Mouse (Mus musculus): ENCODE measurements at regions not wholly inside any gene's neighbourhood (a gene's known extent, or its start where the extent isn't known, plus 50 kb on each side); places are given as distances from the start of the nearest gene placed in this dataset.

GRCm38 (mm10) chr7:83256236-83256784 lies 328.4 kb upstream of the Tmc3 start:
- no peak for TF ChIP-seq CTCF (IDR thresholded peaks at IDR 0.05; ENCODE audit: control insufficient read depth, insufficient read depth, low read length)
- TF ChIP-seq POLR2A (IDR thresholded peaks at IDR 0.05; ENCODE audit: borderline replicate concordance, control insufficient read depth, low read depth, low read length) = no peak

Measured in bone marrow, adult 2 months (tissue).